Mouse (Mus musculus): Measurements from ENCODE around the gene Txn2. TPM values are rescaled to one million over a fixed set of nuclear protein-coding genes. Genes with fewer than 3 reads are reported as not detected.
"Not testable (repeated sequence)": the region's sequence is repeated elsewhere in the genome, so short reads cannot be mapped to it uniquely, and the experiment has no call there.

Txn2 gene
- polyA plus RNA-seq, 1 experiment from 2014 or later, result 307 TPM

GRCm38 (mm10) chr15:77874807-77875206 is 54.0 kb downstream of the Txn2 start:
- H3K9me3 ChIP-seq (ENCODE audit: low read length), result no peaks in the 10 kb centered on the region
- no peaks in the 10 kb centered on the region for H3K36me3 ChIP-seq (ENCODE audit: insufficient read depth, low read length)
- no peak for ATAC-seq (ENCODE audit: low FRiP score, low TSS enrichment)
- no peak overlapping the region for H3K4me2 ChIP-seq (replicated peaks; ENCODE audit: low read depth, low read length)
- no peak overlapping the region for H3K9ac ChIP-seq (replicated peaks; ENCODE audit: low read length)
- H3K4me3 ChIP-seq (ENCODE audit: low read length), result no peak overlapping the region
- no peaks in the 10 kb centered on the region for H3K27me3 ChIP-seq (ENCODE audit: insufficient read depth, low read length)
- 91% methylated on average over 9 of the region's 9 CpGs for WGBS
- no peak overlapping the region for H3K27ac ChIP-seq (ENCODE audit: low read length)
- H3K4me1 ChIP-seq (ENCODE audit: insufficient read depth, low read length), result peaks cover 10% of the 10 kb centered on the region

- Histone ChIP-seq H3K27me3 (ENCODE audit: insufficient read depth, low read length) (no peaks in the 10 kb centered on the region), H3K9me3 (ENCODE audit: low read length) (no peaks in the 10 kb centered on the region), H3K9ac (replicated peaks; ENCODE audit: low read length) (no peak overlapping the region), H3K4me2 (replicated peaks; ENCODE audit: low read depth, low read length) (no peak overlapping the region), H3K4me1 (ENCODE audit: insufficient read depth, low read length) (peaks cover 10% of the 10 kb centered on the region), H3K4me3 (ENCODE audit: low read length) (no peak overlapping the region), H3K36me3 (ENCODE audit: insufficient read depth, low read length) (no peaks in the 10 kb centered on the region), H3K27ac (ENCODE audit: low read length) (peak overlapping the region; percentile 66; the same call in 1 of the 2 replicates)
- ATAC-seq (ENCODE audit: low FRiP score, low TSS enrichment), result no peak
- 48% methylated on average over 4 of the region's 4 CpGs for WGBS
These were observed 54.5 kb downstream of the Txn2 start for GRCm38 (mm10) chr15:77874310-77874709.

- H3K4me2 ChIP-seq (replicated peaks; ENCODE audit: low read depth, low read length), result no peak overlapping the region
- WGBS, result 49% methylated on average over 2 of the region's 2 CpGs
- peak overlapping the region; percentile 66 for H3K27ac ChIP-seq (ENCODE audit: low read length)
- peaks cover 10% of the 10 kb centered on the region for H3K4me1 ChIP-seq (ENCODE audit: insufficient read depth, low read length)
- peak; percentile 80 for ATAC-seq (ENCODE audit: low FRiP score, low TSS enrichment)
- no peaks in the 10 kb centered on the region for H3K9me3 ChIP-seq (ENCODE audit: low read length)
- H3K4me3 ChIP-seq (ENCODE audit: low read length), result no peak overlapping the region
- no peak overlapping the region for H3K9ac ChIP-seq (replicated peaks; ENCODE audit: low read length)
- H3K27me3 ChIP-seq (ENCODE audit: insufficient read depth, low read length), result no peaks in the 10 kb centered on the region
- no peaks in the 10 kb centered on the region for H3K36me3 ChIP-seq (ENCODE audit: insufficient read depth, low read length)
These were observed 55.2 kb downstream of the Txn2 start for GRCm38 (mm10) chr15:77873564-77873963.

GRCm38 (mm10) chr15:77872996-77873395 is 55.8 kb downstream of the Txn2 start:
- WGBS, result 76% methylated on average over 3 of the region's 3 CpGs
- Histone ChIP-seq H3K4me1 (ENCODE audit: insufficient read depth, low read length) (peaks cover 10% of the 10 kb centered on the region), H3K27me3 (ENCODE audit: insufficient read depth, low read length) (no peaks in the 10 kb centered on the region), H3K27ac (ENCODE audit: low read length) (0 out of 2 replicates have a peak overlapping the region, but pooled peaks have one; percentile 10), H3K4me2 (replicated peaks; ENCODE audit: low read depth, low read length) (no peak overlapping the region), H3K9ac (replicated peaks; ENCODE audit: low read length) (no peak overlapping the region), H3K9me3 (ENCODE audit: low read length) (no peaks in the 10 kb centered on the region), H3K4me3 (ENCODE audit: low read length) (no peak overlapping the region), H3K36me3 (ENCODE audit: insufficient read depth, low read length) (no peaks in the 10 kb centered on the region)
- ATAC-seq (ENCODE audit: low FRiP score, low TSS enrichment), result no peak

DNA sequence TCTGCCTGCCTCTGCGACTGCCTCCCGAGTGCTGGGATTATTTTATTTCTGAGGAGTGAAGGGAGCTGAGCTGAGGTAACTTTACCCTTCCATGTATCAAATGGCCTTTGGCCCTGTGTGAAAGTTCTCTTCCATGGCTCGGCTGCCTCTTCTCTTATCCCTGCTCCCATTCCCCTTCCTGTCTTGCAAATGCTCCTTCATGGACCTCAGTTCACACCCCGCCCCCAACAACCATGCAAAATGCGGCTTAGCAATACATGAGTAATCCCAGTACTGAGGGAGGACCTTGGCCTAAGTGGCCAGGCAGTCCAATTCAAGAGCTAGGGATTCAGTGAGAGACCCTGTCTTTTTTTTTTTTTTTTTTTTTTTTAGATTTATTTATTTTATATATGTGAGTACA is 60.5 kb downstream of the Txn2 start:
- WGBS, result 85% methylated on average over 5 of the region's 5 CpGs
- no peak for ATAC-seq (ENCODE audit: low FRiP score, low TSS enrichment)
- Histone ChIP-seq H3K4me3 (ENCODE audit: low read length) (no peak overlapping the region), H3K9me3 (ENCODE audit: low read length) (no peaks in the 10 kb centered on the region), H3K4me2 (replicated peaks; ENCODE audit: low read depth, low read length) (no peak overlapping the region), H3K27ac (ENCODE audit: low read length) (no peak overlapping the region), H3K9ac (replicated peaks; ENCODE audit: low read length) (no peak overlapping the region), H3K36me3 (ENCODE audit: insufficient read depth, low read length) (no peaks in the 10 kb centered on the region), H3K4me1 (ENCODE audit: insufficient read depth, low read length) (peaks cover 9% of the 10 kb centered on the region), H3K27me3 (ENCODE audit: insufficient read depth, low read length) (no peaks in the 10 kb centered on the region)

- 92% methylated on average over 7 of the region's 10 CpGs for WGBS
- not testable (repeated sequence) for ATAC-seq (ENCODE audit: low FRiP score, low TSS enrichment); H3K27ac ChIP-seq (ENCODE audit: low read length); H3K27me3 ChIP-seq (ENCODE audit: insufficient read depth, low read length); H3K9me3 ChIP-seq (ENCODE audit: low read length); H3K36me3 ChIP-seq (ENCODE audit: insufficient read depth, low read length); H3K9ac ChIP-seq (replicated peaks; ENCODE audit: low read length); H3K4me3 ChIP-seq (ENCODE audit: low read length); H3K4me1 ChIP-seq (ENCODE audit: insufficient read depth, low read length); H3K4me2 ChIP-seq (replicated peaks; ENCODE audit: low read depth, low read length)
These were observed 61.4 kb downstream of the Txn2 start for GRCm38 (mm10) chr15:77867231-77867968.

DNA sequence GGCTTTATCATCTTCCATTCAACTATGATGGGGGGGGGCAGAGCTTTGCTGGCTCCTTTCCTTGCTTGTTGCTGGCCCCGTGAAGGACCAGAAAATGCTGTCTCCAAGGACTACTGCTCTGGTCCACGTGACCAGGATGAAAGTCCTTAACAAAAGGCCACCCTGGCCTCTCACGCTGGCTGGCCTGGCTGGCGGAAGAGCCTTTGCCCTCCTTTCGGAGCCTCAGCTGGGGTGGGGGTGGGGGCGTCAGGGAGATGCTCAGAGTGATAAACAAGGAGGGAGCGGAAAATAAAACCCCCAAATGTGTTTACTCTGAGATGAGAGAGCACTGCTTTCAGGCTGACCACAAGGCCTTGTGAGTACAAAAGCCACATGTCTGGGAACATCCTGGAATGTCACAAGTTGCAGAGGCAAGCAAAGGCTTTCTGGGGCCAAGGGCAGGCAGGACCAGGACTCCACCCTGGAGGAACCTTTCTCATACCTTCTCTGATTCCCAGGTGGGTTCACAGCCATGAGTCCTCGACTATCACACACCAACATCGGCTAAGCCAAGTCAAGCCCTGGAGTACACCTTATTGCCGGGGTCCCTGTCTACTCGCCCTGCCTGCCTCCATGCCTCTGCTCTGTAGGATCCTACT is 62.1 kb downstream of the Txn2 start:
- Histone ChIP-seq H3K9ac (replicated peaks; ENCODE audit: low read length) (no peak overlapping the region), H3K27me3 (ENCODE audit: insufficient read depth, low read length) (no peaks in the 10 kb centered on the region)
- 0 out of 2 replicates have a peak, but pooled peaks have one; percentile 27 for ATAC-seq (ENCODE audit: low FRiP score, low TSS enrichment)

More for the DNA sequence above, 62.1 kb downstream of the Txn2 start:
- 44% methylated on average over 11 of the region's 11 CpGs for WGBS
- Histone ChIP-seq H3K4me3 (ENCODE audit: low read length) (no peak overlapping the region), H3K27ac (ENCODE audit: low read length) (peak overlapping the region; percentile 16; the same call in 1 of the 2 replicates), H3K4me1 (ENCODE audit: insufficient read depth, low read length) (peaks cover 9% of the 10 kb centered on the region), H3K36me3 (ENCODE audit: insufficient read depth, low read length) (no peaks in the 10 kb centered on the region), H3K4me2 (replicated peaks; ENCODE audit: low read depth, low read length) (no peak overlapping the region), H3K9me3 (ENCODE audit: low read length) (no peaks in the 10 kb centered on the region)

Other genes starting within 250 kb of the Txn2 start
- not detected in 2 replicates for gene Apol7e, start 230.1 kb downstream of the Txn2 start, polyA plus RNA-seq (2015; fragmentation: Nextera tagmentation; extraction: Ambion mirVana)
- 0.20 TPM in 1 of 2 replicates, not detected in the other for gene Apol9b, start 200.0 kb downstream of the Txn2 start, polyA plus RNA-seq (2015; fragmentation: Nextera tagmentation; extraction: Ambion mirVana)
- 0.19 and 0.21 TPM in 2 replicates for gene Apol8, start 172.0 kb downstream of the Txn2 start, polyA plus RNA-seq (2015; fragmentation: Nextera tagmentation; extraction: Ambion mirVana)
- 55.4 and 64.5 TPM in 2 replicates for gene Myh9, start 86.8 kb downstream of the Txn2 start, polyA plus RNA-seq (2015; fragmentation: Nextera tagmentation; extraction: Ambion mirVana)
- 4.9 and 5.2 TPM in 2 replicates for gene Foxred2, start 27.7 kb upstream of the Txn2 start, polyA plus RNA-seq (2015; fragmentation: Nextera tagmentation; extraction: Ambion mirVana)
- 212 and 222 TPM in 2 replicates for gene Eif3d, start 41.8 kb upstream of the Txn2 start, polyA plus RNA-seq (2015; fragmentation: Nextera tagmentation; extraction: Ambion mirVana)
- not detected in 2 replicates for gene Cacng2, start 191.0 kb upstream of the Txn2 start, polyA plus RNA-seq (2015; fragmentation: Nextera tagmentation; extraction: Ambion mirVana)
- 83.7 and 91.0 TPM in 2 replicates for gene Ift27, start 245.1 kb upstream of the Txn2 start, polyA plus RNA-seq (2015; fragmentation: Nextera tagmentation; extraction: Ambion mirVana)